Mouse (Mus musculus): ENCODE measurements around the gene A430033K04Rik. TPM values are rescaled to one million over a fixed set of nuclear protein-coding genes. Genes with fewer than 3 reads are reported as not detected.

A430033K04Rik gene
- 11.1 and 12.1 TPM in 2 replicates for polyA plus RNA-seq (2014; fragmentation: Nextera tagmentation; extraction: Ambion mirVana)

GRCm38 (mm10) chr5:138622645-138623477, at the start of gene A430033K04Rik:
Gene A430033K04Rik (plus strand): TSS chr5:138622859.
- Histone ChIP-seq H3K9me3 (ENCODE audit: control insufficient read depth, low read length) (peaks cover 6% of the 10 kb centered on the region; the same call in 1 of the 2 replicates), H3K36me3 (ENCODE audit: control insufficient read depth, insufficient read depth, low read length) (peaks cover 5% of the 10 kb centered on the region; the same call in 1 of the 2 replicates), H3K27ac (ENCODE audit: low read depth) (peak within 1 kb of the TSS; percentile 89), H3K27me3 (replicated peaks; ENCODE audit: control insufficient read depth, insufficient read depth, low read length) (no peaks in the 10 kb centered on the region), H3K4me1 (replicated peaks; ENCODE audit: control insufficient read depth, insufficient read depth, low read length) (peaks cover 18% of the 10 kb centered on the region), H3K4me3 (ENCODE audit: low read depth, low read length) (peak within 1 kb of the TSS; percentile 75), H3K4me2 (ENCODE audit: low read length) (peak within 1 kb of the TSS; percentile 86), H3K9ac (ENCODE audit: low read length) (peak within 1 kb of the TSS; percentile 85)
- ATAC-seq (replicated peaks; ENCODE audit: low FRiP score, low TSS enrichment, low read depth) (peak; percentile 90), DNase-seq (ENCODE audit: low spot score) (peak; percentile 95)
- WGBS: 2% methylated on average over 30 of the region's 30 CpGs

DNA sequence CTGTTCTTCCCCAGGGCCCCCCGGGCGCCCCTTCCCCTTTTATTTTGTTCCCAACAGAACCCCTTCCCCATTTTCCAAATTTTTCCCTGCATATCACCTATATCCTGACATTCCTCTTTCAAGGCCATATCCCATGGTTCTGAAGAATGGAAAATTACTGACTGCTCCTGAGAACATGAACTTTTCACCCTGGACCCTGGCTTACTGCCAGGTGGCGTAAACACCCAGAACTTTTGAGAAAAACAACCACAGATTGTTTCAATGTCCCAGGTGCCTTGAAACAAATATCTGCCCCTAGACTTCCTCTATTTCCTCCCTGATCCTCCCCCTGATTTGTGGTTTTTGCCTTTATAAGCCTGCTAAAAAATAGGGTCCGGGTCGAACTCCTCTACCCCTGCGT, 35.3 kb upstream of the A430033K04Rik start:
- 87% methylated on average over 6 of the region's 6 CpGs for WGBS
- H3K36me3 ChIP-seq (ENCODE audit: control insufficient read depth, insufficient read depth, low read length): no peaks in the 10 kb centered on the region
- ATAC-seq (replicated peaks; ENCODE audit: low FRiP score, low TSS enrichment, low read depth) (no peak), DNase-seq (ENCODE audit: low spot score) (no peak)
- H3K4me3 ChIP-seq (ENCODE audit: low read depth, low read length): no peak overlapping the region
- no peak overlapping the region for H3K27ac ChIP-seq (ENCODE audit: low read depth)
- no peak overlapping the region for H3K9ac ChIP-seq (ENCODE audit: low read length)
- peaks cover 11% of the 10 kb centered on the region for H3K9me3 ChIP-seq (ENCODE audit: control insufficient read depth, low read length)
- H3K4me2 ChIP-seq (ENCODE audit: low read length): no peak overlapping the region
- no peaks in the 10 kb centered on the region for H3K4me1 ChIP-seq (replicated peaks; ENCODE audit: control insufficient read depth, insufficient read depth, low read length)
- H3K27me3 ChIP-seq (replicated peaks; ENCODE audit: control insufficient read depth, insufficient read depth, low read length): no peaks in the 10 kb centered on the region

- no peaks in the 10 kb centered on the region for H3K27me3 ChIP-seq (replicated peaks; ENCODE audit: control insufficient read depth, insufficient read depth, low read length)
- H3K36me3 ChIP-seq (ENCODE audit: control insufficient read depth, insufficient read depth, low read length): peaks cover 48% of the 10 kb centered on the region
- H3K9me3 ChIP-seq (ENCODE audit: control insufficient read depth, low read length): peaks cover 47% of the 10 kb centered on the region
- WGBS: 95% methylated on average over 1 of the region's 1 CpGs
- DNase-seq (ENCODE audit: low spot score) (no peak), ATAC-seq (replicated peaks; ENCODE audit: low FRiP score, low TSS enrichment, low read depth) (no peak)
- H3K27ac ChIP-seq (ENCODE audit: low read depth): no peak overlapping the region
- H3K4me2 ChIP-seq (ENCODE audit: low read length): peak overlapping the region; percentile 49
- H3K4me1 ChIP-seq (replicated peaks; ENCODE audit: control insufficient read depth, insufficient read depth, low read length): peaks cover 8% of the 10 kb centered on the region; the same call in 1 of the 2 replicates
- H3K4me3 ChIP-seq (ENCODE audit: low read depth, low read length): peak overlapping the region; percentile 94
- no peak overlapping the region for H3K9ac ChIP-seq (ENCODE audit: low read length)
These were observed 4.3 kb upstream of the A430033K04Rik start for GRCm38 (mm10) chr5:138618353-138618752.

DNA sequence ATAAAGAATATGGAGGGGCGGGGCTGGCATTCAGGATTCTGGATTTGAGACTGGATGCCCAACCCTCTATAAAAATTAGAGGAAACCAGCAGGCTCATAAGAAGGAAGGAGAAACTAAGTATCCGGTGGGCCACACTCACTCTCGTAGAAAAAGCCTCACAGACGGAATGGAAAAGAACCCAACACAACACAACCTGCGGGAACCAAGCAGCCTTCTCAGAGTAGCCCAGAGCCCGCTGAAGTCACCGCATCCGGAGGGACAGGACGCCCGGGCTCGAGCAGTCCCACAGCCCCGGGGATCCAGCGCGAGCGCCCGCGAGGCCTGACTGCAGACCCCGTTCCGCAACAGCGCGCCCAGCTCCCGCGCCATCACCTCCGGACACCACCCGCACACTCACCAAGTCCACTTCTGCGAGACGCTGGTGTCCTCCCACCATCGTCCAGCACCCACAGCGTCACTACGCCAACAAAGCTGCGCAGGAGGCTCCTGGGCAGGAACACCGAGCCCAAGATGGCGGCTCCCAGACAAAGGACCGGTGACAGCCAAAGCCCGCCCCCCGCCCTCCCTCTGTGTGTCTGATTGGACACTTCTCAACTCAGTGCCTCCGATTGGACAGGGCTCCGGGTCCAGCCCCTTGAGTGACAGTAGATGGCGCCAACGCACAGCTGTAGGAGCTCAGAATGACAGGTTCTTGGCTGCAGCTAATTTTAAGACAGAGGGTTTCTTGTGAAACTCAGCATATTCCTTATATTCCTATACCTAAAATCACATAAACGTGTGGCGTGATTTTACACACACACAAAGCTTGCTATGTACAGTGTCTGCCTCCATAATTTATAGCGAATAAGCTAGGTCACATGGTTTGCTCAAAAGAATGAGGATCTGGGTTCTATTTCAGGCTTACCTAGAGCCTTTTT, 3.2 kb upstream of the A430033K04Rik start, which contains the start of gene Zfp68:
Gene Zfp68, minus strand, starts transcription at position 551 of the 918 bp plus-strand sequence.
- DNase-seq (ENCODE audit: low spot score) (peak; percentile 96), ATAC-seq (replicated peaks; ENCODE audit: low FRiP score, low TSS enrichment, low read depth) (peak; percentile 97)
- Histone ChIP-seq H3K36me3 (ENCODE audit: control insufficient read depth, insufficient read depth, low read length) (peaks cover 37% of the 10 kb centered on the region), H3K4me1 (replicated peaks; ENCODE audit: control insufficient read depth, insufficient read depth, low read length) (peaks cover 18% of the 10 kb centered on the region), H3K27ac (ENCODE audit: low read depth) (peak within 1 kb of the TSS; percentile 98), H3K4me3 (ENCODE audit: low read depth, low read length) (peak within 1 kb of the TSS; percentile 94), H3K9ac (ENCODE audit: low read length) (peak within 1 kb of the TSS; percentile 98), H3K9me3 (ENCODE audit: control insufficient read depth, low read length) (peaks cover 37% of the 10 kb centered on the region), H3K4me2 (ENCODE audit: low read length) (peak within 1 kb of the TSS; percentile 49), H3K27me3 (replicated peaks; ENCODE audit: control insufficient read depth, insufficient read depth, low read length) (no peaks in the 10 kb centered on the region)
- WGBS: under 1% methylated on average over 43 of the region's 43 CpGs

GRCm38 (mm10) chr5:138620836-138621235, 1.8 kb upstream of the A430033K04Rik start:
- Histone ChIP-seq H3K9ac (ENCODE audit: low read length) (no peak overlapping the region), H3K27me3 (replicated peaks; ENCODE audit: control insufficient read depth, insufficient read depth, low read length) (no peaks in the 10 kb centered on the region), H3K36me3 (ENCODE audit: control insufficient read depth, insufficient read depth, low read length) (peaks cover 23% of the 10 kb centered on the region), H3K4me2 (ENCODE audit: low read length) (no peak overlapping the region), H3K4me3 (ENCODE audit: low read depth, low read length) (no peak overlapping the region), H3K4me1 (replicated peaks; ENCODE audit: control insufficient read depth, insufficient read depth, low read length) (peaks cover 18% of the 10 kb centered on the region), H3K27ac (ENCODE audit: low read depth) (peak overlapping the region; percentile 61; the same call in 1 of the 2 replicates), H3K9me3 (ENCODE audit: control insufficient read depth, low read length) (peaks cover 24% of the 10 kb centered on the region)
- ATAC-seq (replicated peaks; ENCODE audit: low FRiP score, low TSS enrichment, low read depth) (no peak), DNase-seq (ENCODE audit: low spot score) (no peak)
- WGBS: 79% methylated on average over 5 of the region's 5 CpGs

DNA sequence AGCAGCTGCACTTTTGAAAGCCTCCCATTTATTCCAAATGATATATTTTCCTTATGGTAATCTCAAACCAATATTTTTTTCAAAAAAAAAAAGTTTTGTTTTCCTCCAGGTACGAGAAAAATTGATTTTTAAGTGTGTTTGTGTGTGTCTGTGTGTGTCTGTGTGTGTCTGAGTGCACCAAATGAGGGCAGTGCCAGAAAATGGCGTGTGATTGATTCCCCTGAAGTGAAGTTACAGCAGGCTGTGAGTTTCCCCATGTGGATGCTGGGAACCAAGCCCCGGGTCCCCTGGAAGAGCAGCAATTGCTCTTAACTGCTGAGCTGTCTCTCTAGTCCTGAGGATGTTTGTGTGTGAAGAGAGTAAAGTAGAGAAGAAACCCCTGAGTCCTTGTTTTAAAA, 818 bp downstream of the A430033K04Rik start:
- no peaks in the 10 kb centered on the region for H3K36me3 ChIP-seq (ENCODE audit: control insufficient read depth, insufficient read depth, low read length)
- DNase-seq (ENCODE audit: low spot score): no peak
- 7% methylated on average over 3 of the region's 3 CpGs for WGBS
- H3K27me3 ChIP-seq (replicated peaks; ENCODE audit: control insufficient read depth, insufficient read depth, low read length): no peaks in the 10 kb centered on the region
- peaks cover 18% of the 10 kb centered on the region for H3K4me1 ChIP-seq (replicated peaks; ENCODE audit: control insufficient read depth, insufficient read depth, low read length)
- no peak for ATAC-seq (replicated peaks; ENCODE audit: low FRiP score, low TSS enrichment, low read depth)
- no peaks in the 10 kb centered on the region for H3K9me3 ChIP-seq (ENCODE audit: control insufficient read depth, low read length)
- H3K9ac ChIP-seq (ENCODE audit: low read length): peak overlapping the region; percentile 85
- H3K4me2 ChIP-seq (ENCODE audit: low read length): peak overlapping the region; percentile 86
- peak overlapping the region; percentile 75 for H3K4me3 ChIP-seq (ENCODE audit: low read depth, low read length)
- peak overlapping the region; percentile 89 for H3K27ac ChIP-seq (ENCODE audit: low read depth)

- H3K4me1 ChIP-seq (replicated peaks; ENCODE audit: control insufficient read depth, insufficient read depth, low read length): no peaks in the 10 kb centered on the region
- no peaks in the 10 kb centered on the region for H3K9me3 ChIP-seq (ENCODE audit: control insufficient read depth, low read length)
- no peak overlapping the region for H3K9ac ChIP-seq (ENCODE audit: low read length)
- no peak overlapping the region for H3K4me2 ChIP-seq (ENCODE audit: low read length)
- 91% methylated on average over 2 of the region's 2 CpGs for WGBS
- no peaks in the 10 kb centered on the region for H3K27me3 ChIP-seq (replicated peaks; ENCODE audit: control insufficient read depth, insufficient read depth, low read length)
- H3K36me3 ChIP-seq (ENCODE audit: control insufficient read depth, insufficient read depth, low read length): peaks cover 38% of the 10 kb centered on the region
- ATAC-seq (replicated peaks; ENCODE audit: low FRiP score, low TSS enrichment, low read depth): no peak
- DNase-seq (ENCODE audit: low spot score): no peak
- H3K4me3 ChIP-seq (ENCODE audit: low read depth, low read length): no peak overlapping the region
- no peak overlapping the region for H3K27ac ChIP-seq (ENCODE audit: low read depth)
These were observed 13.8 kb downstream of the A430033K04Rik start for GRCm38 (mm10) chr5:138636486-138636885.

GRCm38 (mm10) chr5:138641081-138641480, 18.4 kb downstream of the A430033K04Rik start:
- no peak overlapping the region for H3K4me3 ChIP-seq (ENCODE audit: low read depth, low read length)
- H3K9me3 ChIP-seq (ENCODE audit: control insufficient read depth, low read length): no peaks in the 10 kb centered on the region
- H3K27ac ChIP-seq (ENCODE audit: low read depth): no peak overlapping the region
- no peaks in the 10 kb centered on the region for H3K4me1 ChIP-seq (replicated peaks; ENCODE audit: control insufficient read depth, insufficient read depth, low read length)
- no peak overlapping the region for H3K9ac ChIP-seq (ENCODE audit: low read length)
- H3K36me3 ChIP-seq (ENCODE audit: control insufficient read depth, insufficient read depth, low read length): peaks cover 60% of the 10 kb centered on the region
- WGBS: 90% methylated on average over 3 of the region's 3 CpGs
- ATAC-seq (replicated peaks; ENCODE audit: low FRiP score, low TSS enrichment, low read depth) (no peak), DNase-seq (ENCODE audit: low spot score) (no peak)
- H3K4me2 ChIP-seq (ENCODE audit: low read length): no peak overlapping the region
- no peaks in the 10 kb centered on the region for H3K27me3 ChIP-seq (replicated peaks; ENCODE audit: control insufficient read depth, insufficient read depth, low read length)
